In the genomic region with DNA sequence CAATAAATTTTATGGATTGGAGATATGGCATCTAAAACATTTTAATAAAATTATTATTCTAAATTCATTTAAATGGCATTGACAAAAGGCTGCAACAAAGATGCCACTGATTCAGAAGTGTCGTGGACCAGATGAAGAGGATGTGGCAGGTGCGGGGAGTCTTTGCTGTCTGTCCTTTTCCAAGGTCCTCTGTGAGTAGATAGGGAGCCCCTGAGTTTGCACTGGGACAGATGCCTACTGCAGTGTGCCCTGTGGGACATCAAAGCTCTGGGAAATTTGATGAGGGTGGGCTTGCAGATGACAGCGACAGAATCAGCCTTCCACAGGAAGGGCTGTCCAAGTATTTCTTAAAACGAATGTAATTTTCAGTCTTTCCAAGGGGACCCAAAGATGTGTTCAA, we compare ENCODE assay signal across 21 mouse cellular contexts.
A peak's percentile ranks its signal among the peaks of the same experiment; 100 is the strongest.
DNase-seq lines count a peak whose midpoint lies in the region; ATAC-seq and TF ChIP-seq lines count a peak whose summit lies in the region.
"Had no signal": no experiment of that assay in that cellular context is flagged by ENCODE, and none has a peak within 500 bp of the region (broad histone marks: within the 10 kb centered on the region; RNA-seq: fewer than 3 reads in every experiment).

No protein-coding gene starts in this region.

- no peak for TF ChIP-seq EP300 in heart, adult 2 months (IDR thresholded peaks at IDR 0.05; ENCODE audit: insufficient read depth, low read depth, low read length)

- H3K27me3 ChIP-seq in heart, adult 2 months (ENCODE audit: control insufficient read depth, insufficient read depth, low read length): no peaks in the 10 kb centered on the region
- H3K27me3 ChIP-seq in intestine, embryonic 15.5 days (replicated peaks): no peaks in the 10 kb centered on the region
- no peaks in the 10 kb centered on the region for H3K27me3 ChIP-seq in intestine, postnatal 0 days (replicated peaks; ENCODE audit: control insufficient read depth, insufficient read depth, low read length)
- H3K27me3 ChIP-seq in intestine, embryonic 16.5 days (replicated peaks; ENCODE audit: control insufficient read depth, insufficient read depth, low read length): no peaks in the 10 kb centered on the region
- no peaks in the 10 kb centered on the region for H3K27me3 ChIP-seq in cerebellum, adult 2 months (ENCODE audit: control insufficient read depth, insufficient read depth, low read length)
- H3K27me3 ChIP-seq: CH12.LX, Patski had no signal

- DNase-seq in heart, adult 11 months: peak; percentile 68
- no peak for DNase-seq in heart, adult 2 months
- DNase-seq in cerebellum, adult 2 months: no peak
- DNase-seq: adrenal gland, adult 2 months; adrenal gland, adult 8-10 months; adrenal gland, postnatal 10 days; adrenal gland, postnatal 14 days; adrenal gland, postnatal 25 days; adrenal gland, postnatal 36 days; B cell, adult 2 months; cerebellum, adult 11 months; cerebellum, adult 11-12 months; cerebellum, adult 18-20 months had no signal

- H3K27ac ChIP-seq in heart, adult 2 months: no peak overlapping the region
- H3K27ac ChIP-seq in intestine, embryonic 15.5 days: no peak overlapping the region
- no peak overlapping the region for H3K27ac ChIP-seq in intestine, postnatal 0 days (ENCODE audit: low read depth, low read length)
- no peak overlapping the region for H3K27ac ChIP-seq in intestine, embryonic 16.5 days (ENCODE audit: low read length)
- H3K27ac ChIP-seq in cerebellum, adult 2 months (ENCODE audit: insufficient read depth, low read length): no peak overlapping the region

- TF ChIP-seq POLR2A in heart, adult 2 months (IDR thresholded peaks at IDR 0.05; ENCODE audit: insufficient read depth, low read depth, low read length): no peak
- TF ChIP-seq POLR2A in cerebellum, adult 2 months (IDR thresholded peaks at IDR 0.05; ENCODE audit: borderline replicate concordance, insufficient read depth, low read length): no peak

- H3K4me1 ChIP-seq in heart, adult 2 months (ENCODE audit: control insufficient read depth, insufficient read depth, low read length): no peaks in the 10 kb centered on the region
- no peaks in the 10 kb centered on the region for H3K4me1 ChIP-seq in intestine, embryonic 15.5 days (replicated peaks)
- no peaks in the 10 kb centered on the region for H3K4me1 ChIP-seq in intestine, postnatal 0 days (replicated peaks; ENCODE audit: control insufficient read depth, insufficient read depth, low read length)
- H3K4me1 ChIP-seq in intestine, embryonic 16.5 days (ENCODE audit: control insufficient read depth, insufficient read depth, low read length): 0 out of 2 replicates have a peak, but pooled peaks cover 3% of the 10 kb centered on the region
- no peaks in the 10 kb centered on the region for H3K4me1 ChIP-seq in cerebellum, adult 2 months (ENCODE audit: control insufficient read depth, insufficient read depth, low read length)

- no peak overlapping the region for H3K4me3 ChIP-seq in heart, adult 2 months
- no peak overlapping the region for H3K4me3 ChIP-seq in intestine, embryonic 15.5 days (replicated peaks)
- H3K4me3 ChIP-seq in intestine, postnatal 0 days (ENCODE audit: low read depth, low read length): no peak overlapping the region
- H3K4me3 ChIP-seq in intestine, embryonic 16.5 days (ENCODE audit: low read length): no peak overlapping the region
- no peak overlapping the region for H3K4me3 ChIP-seq in cerebellum, adult 2 months (replicated peaks; ENCODE audit: insufficient read depth, low read depth, low read length)

- no peak overlapping the region for H3K4me2 ChIP-seq in intestine, embryonic 15.5 days (replicated peaks)
- no peak overlapping the region for H3K4me2 ChIP-seq in intestine, postnatal 0 days (replicated peaks; ENCODE audit: low read depth)
- H3K4me2 ChIP-seq in intestine, embryonic 16.5 days (ENCODE audit: low read depth, low read length): no peak overlapping the region

- intact Hi-C loops in heart, adult 2 months (cut with DNase I): no loop called here

- H3K79me2 ChIP-seq in heart, adult 2 months (replicated peaks; ENCODE audit: control insufficient read depth, insufficient read depth, low read length): no peaks in the 10 kb centered on the region

- WGBS in heart, adult 2 months: 77% methylated on average over 4 of the region's 4 CpGs
- 69% methylated on average over 4 of the region's 4 CpGs for WGBS in intestine, embryonic 15.5 days
- 65% methylated on average over 4 of the region's 4 CpGs for WGBS in intestine, postnatal 0 days
- 79% methylated on average over 4 of the region's 4 CpGs for WGBS in intestine, embryonic 16.5 days
- WGBS in cerebellum, adult 2 months: 63% methylated on average over 4 of the region's 4 CpGs

- H3K9me3 ChIP-seq in intestine, embryonic 15.5 days: no peaks in the 10 kb centered on the region
- H3K9me3 ChIP-seq in intestine, postnatal 0 days (ENCODE audit: control insufficient read depth): no peaks in the 10 kb centered on the region
- H3K9me3 ChIP-seq in intestine, embryonic 16.5 days (ENCODE audit: control insufficient read depth, low read length): no peaks in the 10 kb centered on the region
- H3K9me3 ChIP-seq: G1E had no signal

- H3K9ac ChIP-seq in heart, adult 2 months (ENCODE audit: low read depth, low read length): no peak overlapping the region
- no peak overlapping the region for H3K9ac ChIP-seq in intestine, embryonic 15.5 days
- no peak overlapping the region for H3K9ac ChIP-seq in intestine, postnatal 0 days (ENCODE audit: low read depth, low read length)
- no peak overlapping the region for H3K9ac ChIP-seq in intestine, embryonic 16.5 days (ENCODE audit: low read depth, low read length)

- no peaks in the 10 kb centered on the region for H3K36me3 ChIP-seq in heart, adult 2 months (ENCODE audit: control insufficient read depth, insufficient read depth, low read length)
- no peaks in the 10 kb centered on the region for H3K36me3 ChIP-seq in intestine, embryonic 15.5 days
- no peaks in the 10 kb centered on the region for H3K36me3 ChIP-seq in intestine, postnatal 0 days (ENCODE audit: control insufficient read depth, insufficient read depth)
- no peaks in the 10 kb centered on the region for H3K36me3 ChIP-seq in intestine, embryonic 16.5 days (ENCODE audit: control insufficient read depth, insufficient read depth, low read length)
- H3K36me3 ChIP-seq: G1E had no signal

- ATAC-seq in intestine, embryonic 15.5 days: peak; percentile 56; the same call in 1 of the 2 replicates
- no peak for ATAC-seq in intestine, postnatal 0 days
- peak; percentile 52; the same call in 1 of the 2 replicates for ATAC-seq in intestine, embryonic 16.5 days
- ATAC-seq: activated CD4-positive, CD25-positive, alpha-beta regulatory T cell, adult 4 months; CD4-positive, CD25-positive, alpha-beta regulatory T cell, adult 4 months; Patski had no signal

- no peak for TF ChIP-seq CTCF in heart, adult 2 months (IDR thresholded peaks at IDR 0.05)
- no peak for TF ChIP-seq CTCF in intestine, postnatal 0 days (IDR thresholded peaks at IDR 0.05; ENCODE audit: low read depth)
- TF ChIP-seq CTCF in cerebellum, adult 2 months (IDR thresholded peaks at IDR 0.05; ENCODE audit: borderline replicate concordance, insufficient read depth, low read depth, low read length): no peak
